Mouse (Mus musculus): ENCODE data around the gene Uck2. TPM values are rescaled to one million over a fixed set of nuclear protein-coding genes. Genes with fewer than 3 reads are reported as not detected.

Gene Uck2
- polyA plus RNA-seq, 1 experiment from 2014 or later = 80.7 TPM

DNA sequence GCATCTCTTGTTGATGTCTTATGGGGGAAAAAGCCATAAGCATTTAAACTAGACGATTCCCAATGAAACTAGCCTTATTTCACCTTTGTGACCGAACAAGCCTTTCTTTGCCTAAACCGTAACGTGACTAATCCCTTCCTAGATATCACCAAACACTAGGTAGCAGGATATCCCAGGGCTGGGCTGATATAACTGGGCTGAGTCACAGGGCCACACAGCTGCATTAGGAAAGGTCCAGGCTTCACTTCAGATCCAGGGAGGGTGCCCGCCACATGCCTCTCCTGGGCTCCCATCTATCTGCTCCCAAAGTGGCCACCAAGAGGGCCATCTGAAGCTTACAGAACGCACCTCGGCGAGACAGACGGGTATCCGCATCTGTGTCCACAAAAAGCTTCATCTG lies 50.8 kb downstream of the Uck2 start:
- H3K9ac ChIP-seq = no peak overlapping the region
- no peak overlapping the region for H3K4me2 ChIP-seq
- H3K4me1 ChIP-seq = no peaks in the 10 kb centered on the region
- no peaks in the 10 kb centered on the region for H3K9me3 ChIP-seq
- no peaks in the 10 kb centered on the region for H3K27me3 ChIP-seq
- H3K4me3 ChIP-seq = no peak overlapping the region
- 95% methylated on average over 10 of the region's 10 CpGs for WGBS
- ATAC-seq (ENCODE audit: insufficient number of reproducible peaks, insufficient read depth, low FRiP score, low TSS enrichment, low read depth) = no peak
- peaks cover 46% of the 10 kb centered on the region for H3K36me3 ChIP-seq
- H3K27ac ChIP-seq = no peak overlapping the region

DNA sequence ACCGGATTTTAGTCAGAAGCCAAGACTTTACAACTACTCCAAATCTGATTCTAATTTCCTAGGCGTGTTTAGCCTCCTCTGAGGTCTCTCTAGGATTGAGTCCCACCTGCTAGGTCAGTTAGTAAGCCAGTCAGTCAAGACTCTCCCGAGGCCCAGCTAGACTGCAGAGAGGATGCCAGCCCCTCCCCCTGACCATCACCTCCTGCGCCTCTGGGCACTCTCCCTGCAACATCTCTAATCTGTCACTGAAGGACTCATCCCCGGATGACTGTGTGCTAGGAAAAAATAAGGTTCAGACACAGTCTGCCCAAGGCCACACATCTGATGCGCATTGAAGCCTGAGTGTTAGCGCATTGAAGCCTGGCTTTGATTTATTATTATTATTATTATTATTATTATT lies 52.2 kb downstream of the Uck2 start:
- no peak overlapping the region for H3K4me2 ChIP-seq
- no peak overlapping the region for H3K9ac ChIP-seq
- no peak for ATAC-seq (ENCODE audit: insufficient number of reproducible peaks, insufficient read depth, low FRiP score, low TSS enrichment, low read depth)
- H3K36me3 ChIP-seq = peaks cover 58% of the 10 kb centered on the region
- H3K4me1 ChIP-seq = no peaks in the 10 kb centered on the region
- H3K4me3 ChIP-seq = no peak overlapping the region
- 73% methylated on average over 7 of the region's 7 CpGs for WGBS
- H3K9me3 ChIP-seq = no peaks in the 10 kb centered on the region
- no peaks in the 10 kb centered on the region for H3K27me3 ChIP-seq
- no peak overlapping the region for H3K27ac ChIP-seq

DNA sequence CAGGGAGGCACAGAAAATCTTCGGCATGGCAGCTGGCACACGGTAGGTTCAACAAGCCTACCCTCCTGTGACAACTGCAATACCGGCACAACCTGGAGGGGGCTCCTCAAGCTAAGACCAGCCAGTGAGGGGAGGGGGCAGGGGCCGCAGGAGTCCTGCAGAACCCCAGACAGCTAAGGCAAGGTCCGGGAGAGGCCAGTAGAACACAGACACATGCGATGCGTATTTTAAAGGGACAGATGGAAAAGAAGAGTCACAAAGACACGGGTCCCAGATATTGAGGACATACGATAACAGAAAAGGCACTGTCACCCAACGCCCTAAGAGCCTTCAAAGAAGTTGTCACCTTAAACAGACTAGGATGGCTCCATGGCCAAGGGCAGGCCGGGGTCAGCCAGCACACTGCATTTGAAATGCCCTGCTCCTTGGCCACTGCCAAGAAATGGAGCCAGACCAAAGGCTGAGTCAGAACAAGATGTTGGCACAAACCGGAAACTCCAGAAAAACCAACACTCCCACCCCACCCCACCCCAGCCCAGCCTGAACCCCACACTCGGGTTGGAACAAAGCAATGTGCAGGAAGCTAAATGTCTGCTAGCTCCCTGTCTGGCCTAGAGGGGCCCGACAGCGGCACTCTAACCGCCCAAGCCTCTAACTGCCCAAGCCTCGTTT lies 53.4 kb downstream of the Uck2 start:
- Histone ChIP-seq H3K4me2 (no peak overlapping the region), H3K27ac (no peak overlapping the region), H3K4me3 (no peak overlapping the region), H3K9ac (no peak overlapping the region), H3K27me3 (no peaks in the 10 kb centered on the region), H3K36me3 (peaks cover 66% of the 10 kb centered on the region), H3K4me1 (no peaks in the 10 kb centered on the region), H3K9me3 (no peaks in the 10 kb centered on the region)
- ATAC-seq (ENCODE audit: insufficient number of reproducible peaks, insufficient read depth, low FRiP score, low TSS enrichment, low read depth) = no peak
- WGBS = 76% methylated on average over 17 of the region's 17 CpGs

DNA sequence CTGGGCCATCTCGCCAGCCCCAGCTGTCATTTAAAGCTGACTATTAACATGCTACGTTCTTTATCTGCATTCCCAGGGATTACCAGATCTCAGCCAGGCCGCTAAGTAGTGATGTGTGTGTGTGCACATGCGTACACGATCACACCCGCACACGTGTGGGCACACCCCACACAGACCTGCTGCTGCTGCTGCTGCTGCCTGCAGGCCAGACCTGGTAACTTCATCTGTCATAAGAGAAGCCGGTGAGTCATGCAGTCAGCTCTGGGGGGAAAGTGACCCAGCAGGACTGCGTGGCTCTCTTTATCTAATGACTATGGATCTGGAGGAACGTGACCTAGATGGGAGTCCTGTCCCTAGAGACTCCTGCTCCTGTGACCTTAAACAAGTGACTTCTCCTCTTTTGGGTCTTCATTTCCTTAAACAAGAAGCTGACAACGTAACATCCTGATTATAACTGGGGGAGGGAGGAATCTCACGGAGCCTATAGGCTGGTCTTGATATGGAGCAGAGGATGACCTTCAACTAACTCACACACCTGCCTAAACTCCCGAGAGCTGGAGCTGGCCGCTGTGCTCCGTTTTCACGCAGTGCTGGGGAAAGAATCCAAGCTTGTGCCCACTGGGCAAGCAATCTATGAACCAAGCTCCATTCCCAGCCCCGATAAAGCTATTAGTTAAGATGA lies 54.0 kb downstream of the Uck2 start:
- Histone ChIP-seq H3K9me3 (no peaks in the 10 kb centered on the region), H3K36me3 (peaks cover 69% of the 10 kb centered on the region), H3K4me1 (no peaks in the 10 kb centered on the region), H3K9ac (no peak overlapping the region), H3K27me3 (no peaks in the 10 kb centered on the region), H3K4me3 (no peak overlapping the region), H3K4me2 (no peak overlapping the region), H3K27ac (no peak overlapping the region)
- WGBS = 89% methylated on average over 17 of the region's 17 CpGs
- ATAC-seq (ENCODE audit: insufficient number of reproducible peaks, insufficient read depth, low FRiP score, low TSS enrichment, low read depth) = 0 out of 2 replicates have a peak, but pooled peaks have one; percentile 46

DNA sequence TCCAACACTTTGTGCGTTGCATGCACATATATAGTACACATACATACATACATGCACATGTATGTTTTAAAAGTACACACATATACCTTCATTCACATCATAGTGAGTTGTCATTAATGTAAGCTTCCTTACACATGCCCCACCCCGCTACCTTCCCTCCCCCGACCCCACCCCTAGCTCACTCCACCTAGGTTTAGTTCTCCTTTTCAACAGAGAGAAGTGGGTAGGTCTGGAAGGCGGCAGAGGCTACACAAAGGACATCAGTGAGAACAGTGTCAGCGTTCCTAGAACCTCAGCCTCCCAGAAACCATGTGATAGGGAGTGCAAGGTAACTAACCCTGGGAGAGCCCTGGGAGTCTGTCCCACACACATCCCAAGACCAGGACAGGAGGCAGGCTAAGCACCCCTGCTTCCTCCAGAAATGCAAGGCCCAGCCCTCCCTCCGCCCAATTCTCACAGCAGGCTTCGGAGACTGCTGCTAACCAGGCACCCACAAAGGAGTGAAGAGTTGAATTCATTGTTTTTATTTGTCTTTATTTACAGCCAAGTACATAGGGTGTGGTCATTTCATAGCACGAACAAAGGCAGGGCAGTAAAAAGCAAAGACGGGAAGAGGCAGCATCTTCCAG lies 62.6 kb downstream of the Uck2 start:
- H3K9ac ChIP-seq = no peak overlapping the region
- no peaks in the 10 kb centered on the region for H3K9me3 ChIP-seq
- no peak overlapping the region for H3K27ac ChIP-seq
- WGBS = 87% methylated on average over 9 of the region's 9 CpGs
- H3K36me3 ChIP-seq = peaks cover 34% of the 10 kb centered on the region
- H3K4me2 ChIP-seq = no peak overlapping the region
- no peak overlapping the region for H3K4me3 ChIP-seq
- H3K27me3 ChIP-seq = no peaks in the 10 kb centered on the region
- ATAC-seq (ENCODE audit: insufficient number of reproducible peaks, insufficient read depth, low FRiP score, low TSS enrichment, low read depth) = no peak
- H3K4me1 ChIP-seq = 0 out of 2 replicates have a peak, but pooled peaks cover 4% of the 10 kb centered on the region

DNA sequence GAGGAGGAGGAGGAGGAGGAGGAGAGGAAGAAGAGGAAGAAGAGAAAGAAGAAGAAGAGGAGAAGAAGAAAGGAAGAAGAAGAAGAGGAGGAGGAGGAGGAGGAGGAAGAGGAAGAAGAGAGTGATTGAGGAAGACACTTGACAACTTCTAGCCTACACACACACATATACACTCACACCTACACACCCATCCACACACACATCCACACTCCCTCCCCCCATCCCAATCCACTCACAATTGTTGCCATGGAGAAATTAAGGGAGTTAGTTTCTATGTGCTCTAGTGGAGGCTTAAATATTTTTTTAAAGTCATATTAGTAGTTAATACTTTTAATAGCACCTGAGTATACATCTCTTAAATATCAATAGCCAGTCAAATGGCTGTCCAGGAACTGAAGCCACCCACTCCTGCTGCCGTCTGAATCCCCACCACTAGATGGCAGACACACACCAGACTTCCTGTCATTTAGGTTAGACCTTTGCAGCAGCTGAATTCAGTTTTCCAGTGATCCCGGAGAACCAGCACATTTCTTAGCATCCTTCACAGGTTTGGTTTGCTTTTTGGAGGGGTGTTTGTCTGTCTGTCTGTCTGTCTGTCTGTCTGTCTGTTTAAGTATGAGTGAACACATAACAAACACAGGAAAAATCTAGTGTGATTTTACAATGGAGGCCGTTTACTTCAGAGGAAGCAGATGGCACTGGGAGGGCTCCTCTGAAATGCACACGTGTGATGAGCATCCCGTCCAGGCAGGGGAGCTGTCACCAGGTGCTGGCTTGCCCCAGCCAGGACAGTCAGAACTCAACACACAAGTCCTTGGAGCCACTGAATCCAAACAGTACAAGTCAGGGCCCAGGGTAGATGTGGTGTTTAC lies 64.6 kb downstream of the Uck2 start:
- no peak overlapping the region for H3K27ac ChIP-seq
- H3K9ac ChIP-seq = 0 out of 2 replicates have a peak overlapping the region, but pooled peaks have one; percentile 11
- peaks cover 18% of the 10 kb centered on the region; the same call in 1 of the 2 replicates for H3K36me3 ChIP-seq
- H3K9me3 ChIP-seq = no peaks in the 10 kb centered on the region
- H3K4me3 ChIP-seq = no peak overlapping the region
- H3K4me2 ChIP-seq = no peak overlapping the region
- H3K4me1 ChIP-seq = 0 out of 2 replicates have a peak, but pooled peaks cover 4% of the 10 kb centered on the region
- no peak for ATAC-seq (ENCODE audit: insufficient number of reproducible peaks, insufficient read depth, low FRiP score, low TSS enrichment, low read depth)
- 3% methylated on average over 5 of the region's 5 CpGs for WGBS
- no peaks in the 10 kb centered on the region for H3K27me3 ChIP-seq

DNA sequence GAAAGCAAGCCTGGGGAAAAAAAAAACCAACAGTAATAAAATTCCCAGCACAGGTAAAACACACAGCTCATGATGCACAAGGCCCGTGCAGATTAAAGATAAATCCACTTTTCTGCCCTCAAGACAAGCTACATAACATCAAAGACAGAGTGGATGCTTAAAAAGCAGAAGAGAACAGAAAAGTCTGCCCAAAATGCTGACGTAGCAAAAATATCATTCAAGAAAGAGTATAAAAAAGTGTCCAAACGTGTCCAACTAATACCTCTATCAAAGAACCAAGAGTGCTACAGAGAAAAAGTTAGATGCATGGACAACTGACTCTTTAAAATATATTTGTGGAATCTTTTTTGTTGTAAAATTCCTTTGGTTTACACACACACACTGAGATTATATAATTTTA lies 69.7 kb downstream of the Uck2 start:
- ATAC-seq (ENCODE audit: insufficient number of reproducible peaks, insufficient read depth, low FRiP score, low TSS enrichment, low read depth) = no peak
- Histone ChIP-seq H3K9ac (no peak overlapping the region), H3K9me3 (no peaks in the 10 kb centered on the region), H3K27ac (no peak overlapping the region), H3K4me1 (no peaks in the 10 kb centered on the region), H3K27me3 (no peaks in the 10 kb centered on the region), H3K4me2 (no peak overlapping the region), H3K4me3 (no peak overlapping the region), H3K36me3 (no peaks in the 10 kb centered on the region)
- WGBS = 66% methylated on average over 3 of the region's 3 CpGs

DNA sequence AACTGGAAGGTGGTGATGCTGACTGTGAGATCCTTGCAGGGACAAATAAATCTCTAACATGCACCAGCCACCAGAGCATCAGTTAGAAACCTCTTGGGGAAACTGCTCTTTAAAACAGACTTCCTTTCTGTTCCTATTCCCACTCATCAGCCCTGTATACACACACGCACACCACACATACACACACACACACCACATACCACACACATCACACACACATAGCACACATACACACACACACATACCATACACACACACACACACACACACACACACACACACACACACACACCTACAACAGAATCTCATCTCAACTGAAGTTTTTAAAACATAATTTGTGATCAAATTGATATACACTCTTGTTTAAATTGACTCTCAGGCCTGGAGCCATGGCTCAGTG lies 72.4 kb downstream of the Uck2 start:
- WGBS = 94% methylated on average over 1 of the region's 1 CpGs

DNA sequence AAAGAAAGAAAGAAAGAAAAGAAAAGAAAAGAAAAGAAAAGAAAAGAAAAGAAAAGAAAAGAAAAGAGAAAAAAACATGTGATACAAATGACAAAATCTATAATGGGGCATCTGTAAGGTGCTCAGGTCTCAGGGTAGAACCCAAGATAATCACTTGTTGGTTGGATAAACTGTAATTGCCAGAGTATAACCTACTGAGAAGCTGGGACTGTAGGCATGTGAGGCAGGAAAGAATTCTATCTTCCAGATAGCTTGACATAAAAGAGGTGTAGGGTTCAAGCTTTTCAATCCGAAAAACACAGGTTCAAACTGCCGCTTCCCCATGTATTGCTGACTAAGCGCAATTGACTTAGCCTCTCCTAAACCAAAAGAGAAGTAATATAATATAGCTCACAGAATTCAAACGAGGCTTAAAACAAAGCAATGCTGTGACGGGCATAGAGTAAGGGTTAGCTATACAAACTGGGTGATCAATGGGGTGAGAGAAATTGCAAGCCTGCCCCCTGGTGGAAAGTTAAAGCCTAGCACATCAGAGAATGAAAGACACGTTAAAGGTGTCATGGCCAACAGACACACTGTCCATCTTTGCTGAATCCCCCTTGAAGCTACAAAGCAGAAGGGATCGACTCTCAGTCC lies 73.0 kb downstream of the Uck2 start:
- H3K36me3 ChIP-seq = no peaks in the 10 kb centered on the region
- H3K4me1 ChIP-seq = no peaks in the 10 kb centered on the region
- no peak overlapping the region for H3K9ac ChIP-seq
- ATAC-seq (ENCODE audit: insufficient number of reproducible peaks, insufficient read depth, low FRiP score, low TSS enrichment, low read depth) = peak; percentile 45; the same call in 1 of the 2 replicates
- WGBS = 22% methylated on average over 7 of the region's 7 CpGs
- H3K4me3 ChIP-seq = no peak overlapping the region
- H3K4me2 ChIP-seq = no peak overlapping the region
- H3K9me3 ChIP-seq = no peaks in the 10 kb centered on the region
- no peak overlapping the region for H3K27ac ChIP-seq
- no peaks in the 10 kb centered on the region for H3K27me3 ChIP-seq

More for the DNA sequence above, 72.4 kb downstream of the Uck2 start:
- Histone ChIP-seq H3K36me3 (no peaks in the 10 kb centered on the region), H3K4me3 (no peak overlapping the region), H3K9me3 (no peaks in the 10 kb centered on the region), H3K9ac (no peak overlapping the region), H3K27me3 (no peaks in the 10 kb centered on the region), H3K27ac (no peak overlapping the region), H3K4me2 (no peak overlapping the region), H3K4me1 (no peaks in the 10 kb centered on the region)
- no peak for ATAC-seq (ENCODE audit: insufficient number of reproducible peaks, insufficient read depth, low FRiP score, low TSS enrichment, low read depth)

DNA sequence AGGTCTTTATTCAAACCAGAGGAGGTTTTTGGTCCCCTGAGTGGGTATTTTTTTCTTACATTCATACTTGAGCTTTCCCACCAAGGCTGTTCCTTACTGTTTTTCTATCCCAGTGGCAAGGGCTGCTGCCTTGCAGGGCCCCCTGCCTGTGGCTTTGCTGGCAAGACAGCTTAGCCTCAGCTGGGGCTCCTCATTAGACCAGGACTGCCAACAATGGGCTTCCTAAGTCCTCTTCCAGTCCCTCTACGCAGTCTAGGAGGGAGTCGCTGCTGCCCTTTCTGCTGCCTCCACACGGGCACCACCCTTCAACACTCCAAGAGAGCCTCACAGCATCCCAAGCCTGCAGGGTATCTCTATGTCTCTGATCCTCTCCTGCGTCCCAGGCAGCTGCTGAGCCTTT lies 76.3 kb downstream of the Uck2 start:
- WGBS = 38% methylated on average over 4 of the region's 4 CpGs
- no peak overlapping the region for H3K27ac ChIP-seq
- H3K9me3 ChIP-seq = no peaks in the 10 kb centered on the region
- H3K36me3 ChIP-seq = no peaks in the 10 kb centered on the region
- no peak overlapping the region for H3K4me2 ChIP-seq
- H3K9ac ChIP-seq = no peak overlapping the region
- H3K4me3 ChIP-seq = no peak overlapping the region
- ATAC-seq (ENCODE audit: insufficient number of reproducible peaks, insufficient read depth, low FRiP score, low TSS enrichment, low read depth) = no peak
- no peaks in the 10 kb centered on the region for H3K4me1 ChIP-seq
- H3K27me3 ChIP-seq = no peaks in the 10 kb centered on the region

DNA sequence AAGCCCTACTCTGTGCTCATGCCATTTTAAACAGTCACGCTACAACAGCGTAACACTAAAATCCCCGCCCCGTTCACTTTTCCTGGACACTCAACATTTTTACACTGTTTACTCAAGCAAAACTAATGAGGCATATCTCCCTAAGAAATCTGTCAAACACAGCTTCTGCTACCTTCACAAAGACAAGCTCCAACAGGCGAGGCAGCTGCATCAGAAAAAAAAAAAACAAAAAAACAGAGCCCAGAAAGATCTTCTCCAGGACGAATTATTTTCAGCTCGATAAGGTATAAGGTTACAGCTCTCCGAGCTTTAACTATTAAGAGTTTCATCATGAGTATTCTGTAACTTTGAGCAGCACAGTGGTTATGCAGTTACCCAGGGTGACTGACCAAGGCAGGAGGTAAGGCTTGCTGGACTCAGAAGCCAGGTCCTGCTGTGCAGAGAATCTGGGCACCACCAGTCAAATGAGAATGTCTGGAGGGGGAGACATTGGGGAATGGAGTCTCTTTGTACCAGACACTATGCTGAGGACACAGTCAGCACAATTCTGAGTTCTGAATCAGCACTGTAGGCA lies 79.9 kb downstream of the Uck2 start:
- no peaks in the 10 kb centered on the region for H3K4me1 ChIP-seq
- ATAC-seq (ENCODE audit: insufficient number of reproducible peaks, insufficient read depth, low FRiP score, low TSS enrichment, low read depth) = no peak
- no peaks in the 10 kb centered on the region for H3K27me3 ChIP-seq
- 41% methylated on average over 8 of the region's 8 CpGs for WGBS
- H3K36me3 ChIP-seq = no peaks in the 10 kb centered on the region
- H3K27ac ChIP-seq = no peak overlapping the region
- no peak overlapping the region for H3K4me2 ChIP-seq
- no peak overlapping the region for H3K4me3 ChIP-seq
- no peaks in the 10 kb centered on the region for H3K9me3 ChIP-seq
- no peak overlapping the region for H3K9ac ChIP-seq
